Mouse (Mus musculus) natural killer cell, adult 2 months (primary cell): ENCODE measurements at regions not wholly inside any gene's neighbourhood (a gene's known extent, or its start where the extent isn't known, plus 50 kb on each side); places are given as distances from the start of the nearest gene placed in this dataset.
A peak's percentile ranks its signal among the peaks of the same experiment; 100 is the strongest.
"Not testable (repeated sequence)": the region's sequence is repeated elsewhere in the genome, so short reads cannot be mapped to it uniquely, and the experiment has no call there.

ENCODE experiments used
- DNase-seq, 2 experiments: peaks; one replicate each; pipeline ENCODE4 v3.0.0; 2022; ENCODE audit warnings: low spot score in 2 of 2

DNA sequence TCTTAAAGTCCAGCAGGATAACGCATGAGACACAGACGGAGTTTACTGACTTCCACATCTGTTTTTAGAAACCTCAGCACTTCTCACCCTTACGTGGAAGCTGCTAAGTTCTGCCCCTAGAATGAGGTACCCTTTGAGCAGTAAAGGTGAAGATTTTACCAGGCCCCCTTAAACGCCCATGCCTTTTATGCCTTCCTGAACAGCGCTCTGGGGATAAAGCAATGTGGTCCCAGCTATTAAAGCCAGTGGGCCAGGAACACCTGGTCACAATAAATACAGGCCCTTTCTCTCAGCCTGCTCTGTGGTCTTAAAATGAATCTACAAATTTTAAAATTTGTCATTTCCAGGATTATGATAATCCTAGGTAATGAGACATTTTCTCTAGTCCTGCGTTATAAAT, 57.9 kb downstream of the Llph start:
- no peak for DNase-seq

DNA sequence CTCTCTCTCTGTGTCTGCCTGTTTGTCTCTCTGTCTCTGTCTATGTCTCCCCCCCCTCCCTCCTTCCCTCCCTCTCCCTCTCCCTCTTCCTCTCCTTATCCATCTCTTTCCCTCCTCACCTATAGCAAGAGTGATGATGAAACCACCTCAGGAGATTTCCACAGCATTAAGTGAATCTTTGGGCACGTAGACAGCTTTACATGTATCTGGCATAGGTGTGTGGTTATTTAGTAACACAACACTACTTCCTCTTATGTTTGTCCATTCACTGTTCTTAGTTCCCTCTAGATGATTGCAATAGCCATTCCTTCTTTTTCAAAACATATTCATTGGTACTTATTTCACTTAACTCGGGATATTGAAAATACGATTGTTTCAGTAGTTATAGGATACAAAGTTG, 65.0 kb downstream of the Llph start:
- DNase-seq: no peak

GRCm38 (mm10) chr10:120293381-120293780, 66.5 kb downstream of the Llph start:
- DNase-seq: not testable (repeated sequence)

GRCm38 (mm10) chr10:120294487-120294886, 67.6 kb downstream of the Llph start:
- no peak for DNase-seq

DNA sequence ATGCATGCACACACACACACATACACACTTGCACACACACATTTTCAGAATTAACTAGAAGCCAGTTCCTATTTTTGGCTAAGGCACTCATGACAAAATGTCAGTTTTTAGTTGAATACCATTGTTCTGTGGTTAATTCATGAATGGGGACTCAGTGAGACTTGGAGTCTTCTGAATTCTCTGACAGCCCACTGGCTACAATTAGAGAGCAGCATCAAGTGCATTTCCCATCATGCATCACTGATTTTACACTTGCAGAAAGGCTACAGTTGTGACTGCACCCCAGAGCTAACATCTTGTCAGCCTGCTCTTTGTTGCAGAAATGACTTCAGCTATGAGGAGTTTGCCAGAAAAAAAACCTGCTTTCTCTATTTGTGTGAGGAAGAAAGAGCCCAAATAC, 70.4 kb downstream of the Llph start:
- DNase-seq: no peak

DNA sequence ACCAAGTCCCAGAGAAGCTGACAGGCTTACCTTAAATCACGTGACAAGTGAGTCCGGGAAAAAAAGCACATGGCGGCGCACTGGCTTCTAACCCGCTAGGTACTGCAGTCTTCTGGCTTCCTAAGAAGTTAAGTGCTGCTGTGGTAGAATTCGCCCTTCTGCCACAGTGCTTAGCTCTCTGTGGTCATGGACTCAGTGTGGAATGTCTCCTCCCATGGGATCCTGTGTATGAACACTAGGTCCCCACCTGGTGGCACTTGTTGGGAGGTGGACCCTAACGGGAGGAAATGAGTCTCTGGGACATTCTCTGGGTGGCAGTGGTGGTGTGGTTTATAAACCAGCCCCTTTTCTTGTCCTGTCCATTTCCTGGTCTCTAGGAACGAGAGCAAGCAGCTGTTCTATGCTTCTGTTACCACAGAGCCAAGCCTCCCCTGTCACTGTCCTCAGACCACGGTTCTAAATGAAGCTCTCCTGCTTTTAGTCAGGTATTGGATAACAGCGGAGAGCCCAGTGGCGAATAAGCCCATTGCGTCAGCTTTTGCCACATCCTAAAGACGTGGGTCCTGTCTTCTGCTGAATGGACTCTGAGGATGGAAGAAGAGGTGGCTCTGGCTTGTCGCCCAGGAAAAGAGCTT, 71.5 kb downstream of the Llph start:
- DNase-seq: no peak

DNA sequence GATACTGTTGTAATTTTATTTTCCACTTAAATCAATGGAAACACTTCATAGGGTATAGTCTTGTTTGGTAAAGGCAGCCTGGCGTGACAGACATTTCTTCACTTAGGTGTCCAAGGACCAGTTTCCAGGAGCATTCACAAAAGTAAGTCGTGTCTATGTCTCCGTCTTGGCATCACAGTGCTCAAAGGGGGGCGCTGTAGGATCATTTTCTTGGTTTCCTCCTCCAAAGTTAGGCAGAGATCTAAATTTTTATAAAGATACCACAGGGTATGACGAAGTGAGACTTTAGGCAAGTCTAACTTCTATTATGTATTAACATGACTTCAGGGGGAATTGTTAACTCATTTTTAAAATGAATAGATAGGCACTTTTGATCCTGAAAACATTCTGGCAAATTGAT, 79.1 kb downstream of the Llph start:
- DNase-seq: peak in 1 of 2 experiments; percentile 3

GRCm38 (mm10) chr10:120308681-120309080, 81.8 kb downstream of the Llph start:
- DNase-seq: no peak
